Mouse (Mus musculus) heart, embryonic 14.5 days (tissue): ENCODE measurements around the gene Wbp1l. TPM values are rescaled to one million over a fixed set of nuclear protein-coding genes. Genes with fewer than 3 reads are reported as not detected.

Experiments
- ATAC-seq: fragments of 200-750 bp; cut with Nextera tagmentation; 2 replicates; pipeline ENCODE4 v1.8.0; 2017; ENCODE audit warnings: low read depth, moderate TSS enrichment; ENCODE audit not compliant: insufficient number of reproducible peaks, insufficient read depth, low FRiP score
- H3K27ac ChIP-seq, 2 experiments: fragments of 200-500 bp in 1 of 2; fragments of 300-500 bp in 1 of 2; sonication (generic) in 1 of 2; replicated peaks in 1 of 2; 2 replicates each; pipeline ENCODE4 v1.5.1; 2012 to 2014; ENCODE audit warnings: low read depth in 2 of 2, low read length in 2 of 2, control low read depth in 1 of 2, mild to moderate bottlenecking in 1 of 2, mixed read lengths in 1 of 2; ENCODE audit not compliant: control insufficient read depth in 1 of 2, insufficient read depth in 1 of 2
- H3K27me3 ChIP-seq: fragments of 300-500 bp; sonication (generic); 2 replicates; pipeline ENCODE4 v1.6.1; 2014; ENCODE audit warnings: mild to moderate bottlenecking, low read length, control low read depth; ENCODE audit not compliant: control insufficient read depth, insufficient read depth
- H3K36me3 ChIP-seq: fragments of 300-500 bp; sonication (generic); 2 replicates; pipeline ENCODE4 v1.6.1; 2014; ENCODE audit warnings: mild to moderate bottlenecking, control low read depth, low read length, mixed read lengths; ENCODE audit not compliant: control insufficient read depth, insufficient read depth
- H3K4me1 ChIP-seq, 2 experiments: fragments of 200-500 bp in 1 of 2; fragments of 300-500 bp in 1 of 2; sonication (generic) in 1 of 2; 2 replicates each; pipeline ENCODE4 v1.6.1; 2012 to 2014; ENCODE audit warnings: low read length in 2 of 2, control low read depth in 1 of 2, mixed read lengths in 1 of 2; ENCODE audit not compliant: control insufficient read depth in 2 of 2, insufficient read depth in 2 of 2
- H3K4me2 ChIP-seq: fragments of 300-500 bp; sonication (generic); 2 replicates; pipeline ENCODE4 v1.6.1; 2014; ENCODE audit warnings: mild to moderate bottlenecking, low read length
- H3K4me3 ChIP-seq, 2 experiments: fragments of 200-500 bp in 1 of 2; fragments of 300-500 bp in 1 of 2; sonication (generic) in 1 of 2; 2 replicates each; pipeline ENCODE4 v1.5.1; 2012 to 2014; ENCODE audit warnings: low read length in 2 of 2, mild to moderate bottlenecking in 2 of 2, control low read depth in 1 of 2, low read depth in 1 of 2, moderate library complexity in 1 of 2; ENCODE audit not compliant: control insufficient read depth in 1 of 2, insufficient read depth in 1 of 2
- H3K9ac ChIP-seq: fragments of 300-500 bp; sonication (generic); 2 replicates; pipeline ENCODE4 v1.6.1; 2014; ENCODE audit warnings: mild to moderate bottlenecking, low read length
- H3K9me3 ChIP-seq: fragments of 300-500 bp; sonication (generic); 2 replicates; pipeline ENCODE4 v1.6.1; 2016; ENCODE audit warnings: low read length, control low read depth; ENCODE audit not compliant: control insufficient read depth
- WGBS: fragments of 180-500 bp; shearing (Covaris S2); extraction: QIAGEN DNeasy Blood & Tissue Kit; methylation state at CpG from one replicate; pipeline ENCODE4 v1.1.7; 2014; 5-methylcytosine and 5-hydroxymethylcytosine counted together
- polyA plus RNA-seq: library from polyadenylated mRNA; unstranded; fragments of >200 nt; fragmentation: Nextera tagmentation; extraction: Ambion mirVana; gene quantifications from 2 replicates; pipeline ENCODE4 v1.2.1, GENCODE M21; 2014

The Wbp1l gene
- polyA plus RNA-seq, 1 experiment from 2014 or later = 48.8 TPM

DNA sequence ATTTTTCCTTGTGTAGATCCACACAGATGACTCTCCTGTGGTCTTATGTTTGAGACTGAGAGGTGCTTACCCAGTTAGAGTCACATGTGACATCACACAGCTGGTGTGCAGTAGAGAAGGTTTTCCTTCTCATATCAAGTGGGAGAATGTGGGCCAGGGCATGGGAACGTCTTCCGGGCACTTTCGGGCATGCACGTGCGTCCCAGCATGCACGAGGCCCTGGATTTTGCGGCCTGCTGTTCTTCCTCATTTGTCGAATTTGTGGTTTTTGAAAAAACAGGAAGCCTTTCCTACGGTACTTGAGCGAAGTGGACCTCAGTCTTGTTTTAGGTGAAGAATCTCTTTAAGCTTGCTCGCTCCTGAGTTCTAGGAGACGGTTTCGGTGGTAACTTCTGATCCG, 49.7 kb downstream of the Wbp1l start:
- Histone ChIP-seq H3K9me3 (no peaks in the 10 kb centered on the region), H3K36me3 (peaks cover 64% of the 10 kb centered on the region), H3K4me3 (no peak overlapping the region), H3K9ac (no peak overlapping the region), H3K4me1 (peaks cover 27 to 50% of the 10 kb centered on the region in 2 experiments), H3K27ac (no peak overlapping the region), H3K27me3 (no peaks in the 10 kb centered on the region), H3K4me2 (no peak overlapping the region)
- no peak for ATAC-seq
- 95% methylated on average over 14 of the region's 14 CpGs for WGBS

DNA sequence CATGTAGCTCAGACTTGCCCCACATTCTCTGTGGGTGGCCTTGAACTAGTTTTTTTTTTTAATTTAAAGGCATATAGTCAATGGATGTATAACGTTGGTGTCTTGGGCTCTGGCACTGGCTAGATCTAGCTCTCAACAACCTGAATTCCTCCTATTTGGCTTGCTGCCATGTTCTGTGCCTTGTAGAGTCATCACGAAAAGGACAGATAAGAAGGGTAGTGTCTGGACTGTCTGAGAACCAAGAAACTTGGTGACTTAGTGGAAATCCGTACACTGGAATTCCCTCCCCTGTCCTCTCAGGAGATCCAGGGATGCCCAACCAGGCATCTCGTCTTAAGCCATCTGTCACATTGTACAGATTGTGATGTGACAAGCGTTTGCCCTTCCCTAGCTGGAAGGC, 54.3 kb downstream of the Wbp1l start:
- no peak overlapping the region for H3K9ac ChIP-seq
- no peak overlapping the region for H3K27ac ChIP-seq
- H3K4me2 ChIP-seq = no peak overlapping the region
- H3K4me3 ChIP-seq = no peak overlapping the region
- no peaks in the 10 kb centered on the region for H3K27me3 ChIP-seq
- WGBS = 29% methylated on average over 5 of the region's 5 CpGs
- no peaks in the 10 kb centered on the region for H3K9me3 ChIP-seq
- peaks cover 0 to 10% of the 10 kb centered on the region in 2 experiments; a peak in 2 of 4 replicates for H3K4me1 ChIP-seq
- H3K36me3 ChIP-seq = peaks cover 75% of the 10 kb centered on the region
- no peak for ATAC-seq

DNA sequence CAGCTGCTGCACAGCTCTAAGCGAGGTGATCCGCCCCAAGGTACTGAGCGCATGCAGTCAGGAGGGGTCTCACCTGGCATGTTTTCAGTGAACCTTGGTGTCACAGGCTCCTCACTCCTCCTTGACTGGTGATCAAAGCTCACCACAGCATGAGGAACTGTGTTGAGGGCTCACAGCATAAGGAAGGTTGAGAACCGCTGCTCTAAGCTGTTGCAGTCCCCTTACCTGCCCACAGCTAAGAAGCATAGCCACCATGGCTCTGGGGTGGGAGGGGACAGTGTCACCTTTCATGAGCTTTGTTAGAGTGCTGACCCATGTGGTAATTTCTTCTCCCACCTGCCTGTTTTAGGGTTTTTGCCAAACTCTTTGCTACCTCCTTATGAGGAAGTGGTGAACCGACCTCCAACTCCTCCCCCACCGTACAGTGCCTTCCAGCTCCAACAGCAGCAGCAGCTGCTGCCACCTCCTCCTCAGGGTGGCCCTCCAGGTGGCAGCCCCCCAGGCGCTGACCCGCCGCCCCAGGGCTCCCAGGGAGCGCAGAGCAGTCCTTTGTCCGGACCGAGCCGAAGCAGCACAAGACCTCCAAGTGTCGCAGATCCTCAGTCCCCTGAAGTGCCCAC, 54.8 kb downstream of the Wbp1l start:
- Histone ChIP-seq H3K4me2 (no peak overlapping the region), H3K4me3 (no peak overlapping the region), H3K4me1 (peaks cover 0 to 11% of the 10 kb centered on the region in 2 experiments; a peak in 2 of 4 replicates), H3K9ac (no peak overlapping the region), H3K27me3 (no peaks in the 10 kb centered on the region), H3K36me3 (peaks cover 71% of the 10 kb centered on the region), H3K27ac (no peak overlapping the region), H3K9me3 (no peaks in the 10 kb centered on the region)
- whole genome bisulfite sequencing = 92% methylated on average over 14 of the region's 14 CpGs
- 0 out of 2 replicates have a peak, but pooled peaks have one; percentile 9 for ATAC-seq

DNA sequence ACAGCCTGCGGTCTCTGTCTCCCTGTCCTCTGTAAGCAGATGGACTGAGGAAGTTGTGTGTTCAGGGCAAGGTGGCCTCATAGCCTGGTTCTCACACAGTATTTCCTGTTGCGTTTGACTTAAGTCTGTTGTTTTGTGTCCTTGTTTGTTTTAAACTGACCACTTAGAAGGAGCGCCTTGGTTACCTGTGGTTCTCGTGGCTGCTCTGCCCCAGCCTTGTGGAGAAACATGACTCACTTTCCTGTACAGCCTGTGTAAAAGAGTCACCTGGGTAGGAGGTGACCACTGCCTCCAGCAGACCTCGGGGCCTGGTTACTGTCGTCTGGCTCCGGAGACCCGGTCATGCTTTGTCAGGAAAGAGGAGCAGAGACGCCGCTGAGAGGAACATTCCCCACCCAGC, 56.7 kb downstream of the Wbp1l start:
- H3K4me3 ChIP-seq = no peak overlapping the region
- H3K27me3 ChIP-seq = no peaks in the 10 kb centered on the region
- WGBS = 85% methylated on average over 10 of the region's 10 CpGs
- no peak overlapping the region for H3K9ac ChIP-seq
- H3K9me3 ChIP-seq = no peaks in the 10 kb centered on the region
- no peak overlapping the region for H3K27ac ChIP-seq
- peaks cover 1 to 20% of the 10 kb centered on the region in 2 experiments; a peak in 3 of 4 replicates for H3K4me1 ChIP-seq
- no peak for ATAC-seq
- H3K36me3 ChIP-seq = peaks cover 57% of the 10 kb centered on the region
- no peak overlapping the region for H3K4me2 ChIP-seq

DNA sequence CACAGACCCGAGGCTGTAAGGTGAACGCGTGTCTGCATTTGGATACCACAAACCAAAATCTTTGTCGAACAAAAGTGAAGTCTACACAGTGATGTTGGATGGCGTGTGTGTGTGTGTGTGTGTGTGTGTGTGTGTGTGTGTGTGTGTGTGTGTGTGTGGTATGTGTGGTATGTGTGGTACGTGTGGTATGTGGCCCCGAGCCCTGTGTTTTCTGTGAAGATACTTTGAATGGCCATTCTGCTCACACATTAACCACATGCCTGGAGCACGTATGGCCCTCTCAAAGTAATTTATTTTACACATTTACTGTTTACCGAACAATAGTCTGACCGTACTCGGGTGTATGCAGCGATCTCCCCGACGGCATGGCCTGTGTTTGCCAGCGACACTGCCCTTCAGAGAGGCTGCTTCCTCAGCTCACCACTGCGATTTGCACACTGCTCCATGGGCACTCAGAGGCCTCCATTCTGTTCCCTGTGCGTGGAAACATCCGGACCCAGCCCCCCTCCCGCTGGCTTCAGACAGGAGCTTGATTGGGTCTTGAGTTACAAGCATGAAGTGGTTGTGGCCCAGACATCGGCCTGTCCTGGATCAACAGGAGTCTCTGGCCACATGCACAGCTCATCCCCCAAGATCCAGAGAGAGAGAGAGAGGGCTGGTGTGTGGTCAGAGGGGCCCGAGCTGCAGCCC, 57.4 kb downstream of the Wbp1l start:
- Histone ChIP-seq H3K27me3 (no peaks in the 10 kb centered on the region), H3K36me3 (peaks cover 57% of the 10 kb centered on the region), H3K9ac (no peak overlapping the region), H3K9me3 (no peaks in the 10 kb centered on the region), H3K27ac (peak overlapping the region in 1 of 2 experiments; percentile 49; a peak in 1 of 4 replicates), H3K4me2 (no peak overlapping the region), H3K4me1 (peaks cover 2 to 20% of the 10 kb centered on the region in 2 experiments; a peak in 3 of 4 replicates), H3K4me3 (no peak overlapping the region)
- no peak for ATAC-seq
- WGBS = 84% methylated on average over 21 of the region's 21 CpGs

DNA sequence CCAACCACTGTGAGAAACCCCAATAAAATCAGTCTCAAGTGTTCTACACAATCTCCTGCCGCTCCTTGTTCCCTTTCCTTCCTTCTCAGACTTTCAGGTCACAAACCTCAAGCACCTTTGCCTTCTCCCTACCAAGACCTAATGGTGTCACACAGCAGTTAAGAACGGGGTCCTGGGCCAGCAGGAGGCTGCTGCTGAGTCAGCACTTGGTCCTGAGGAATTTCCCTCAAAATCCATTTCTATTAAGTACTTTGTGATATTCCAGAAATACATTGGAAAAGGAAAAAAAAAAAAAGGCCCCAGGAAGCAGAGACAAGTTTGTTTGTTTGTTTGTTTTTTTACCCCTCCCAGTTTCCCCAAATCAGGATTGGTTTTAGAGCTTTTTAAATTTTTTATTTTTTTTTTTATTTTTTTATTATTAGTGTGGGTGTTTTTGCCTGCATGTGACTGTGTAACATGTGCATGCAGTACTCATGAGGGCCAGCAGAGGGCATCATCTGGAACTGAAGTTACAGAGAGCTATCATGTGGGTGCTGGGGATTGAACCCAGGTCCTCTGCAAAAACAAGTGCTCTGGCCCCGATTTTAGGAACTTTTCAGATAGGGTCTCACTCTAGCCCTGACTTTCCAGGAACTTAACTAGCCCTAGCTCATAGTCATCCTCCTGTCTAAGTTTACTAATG, 58.6 kb downstream of the Wbp1l start:
- Histone ChIP-seq H3K4me1 (peaks cover 6 to 31% of the 10 kb centered on the region in 2 experiments), H3K9ac (no peak overlapping the region), H3K9me3 (no peaks in the 10 kb centered on the region), H3K4me2 (no peak overlapping the region), H3K4me3 (no peak overlapping the region), H3K36me3 (peaks cover 48% of the 10 kb centered on the region), H3K27me3 (no peaks in the 10 kb centered on the region), H3K27ac (0 out of 4 replicates have a peak overlapping the region, but pooled peaks of 1 of the 2 experiments have one; percentile 49)
- no peak for ATAC-seq
- 87% methylated on average over 3 of the region's 3 CpGs for WGBS

DNA sequence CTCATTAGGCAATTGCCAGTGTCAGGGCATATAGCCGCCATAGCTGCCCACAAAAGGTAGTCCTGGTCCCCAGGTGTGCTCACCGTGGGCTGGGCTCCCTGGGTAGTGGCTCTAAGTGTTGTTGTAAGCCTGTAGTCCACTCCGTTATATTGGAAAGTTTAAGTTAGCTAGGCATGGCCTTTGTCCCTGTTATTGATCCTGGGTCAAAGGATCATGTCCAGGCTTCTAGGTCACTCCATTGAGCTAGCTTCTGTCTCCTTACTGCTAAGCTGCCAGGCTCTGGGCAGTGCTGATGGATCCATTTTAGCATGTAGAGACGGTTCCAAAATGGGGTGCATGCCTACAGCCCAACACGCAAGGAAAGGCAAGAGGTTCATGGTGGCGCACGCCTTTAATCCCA, 59.5 kb downstream of the Wbp1l start:
- H3K9me3 ChIP-seq = no peaks in the 10 kb centered on the region
- H3K4me2 ChIP-seq = no peak overlapping the region
- no peak overlapping the region for H3K9ac ChIP-seq
- H3K4me1 ChIP-seq = peaks cover 6 to 31% of the 10 kb centered on the region in 2 experiments
- WGBS = 95% methylated on average over 7 of the region's 7 CpGs
- no peak overlapping the region for H3K27ac ChIP-seq
- no peak for ATAC-seq
- H3K36me3 ChIP-seq = peaks cover 41% of the 10 kb centered on the region
- H3K4me3 ChIP-seq = no peak overlapping the region
- H3K27me3 ChIP-seq = no peaks in the 10 kb centered on the region
